Mouse (Mus musculus) heart, embryonic 15.5 days (tissue): ENCODE measurements around the gene Ppm1a. TPM values are rescaled to one million over a fixed set of nuclear protein-coding genes. Genes with fewer than 3 reads are reported as not detected.

Experiments
- ATAC-seq: fragments of 200-750 bp; cut with Nextera tagmentation; replicated peaks from 2 replicates; pipeline ENCODE4 v1.8.0; 2017; ENCODE audit warnings: low read depth, moderate TSS enrichment; ENCODE audit not compliant: insufficient number of reproducible peaks, insufficient read depth, low FRiP score
- H3K27ac ChIP-seq: fragments of 300-500 bp; sonication (generic); 2 replicates; pipeline ENCODE4 v1.5.1; 2015; ENCODE audit warnings: mild to moderate bottlenecking, inconsistent platforms
- H3K27me3 ChIP-seq: fragments of 300-500 bp; sonication (generic); 2 replicates; pipeline ENCODE4 v1.6.1; 2015; ENCODE audit warnings: inconsistent platforms
- H3K36me3 ChIP-seq: fragments of 300-500 bp; sonication (generic); 2 replicates; pipeline ENCODE4 v1.6.1; 2015; ENCODE audit warnings: mild to moderate bottlenecking, inconsistent platforms
- H3K4me1 ChIP-seq: fragments of 300-500 bp; sonication (generic); replicated peaks from 2 replicates; pipeline ENCODE4 v1.6.1; 2015; ENCODE audit warnings: inconsistent platforms
- H3K4me2 ChIP-seq: fragments of 300-500 bp; sonication (generic); 2 replicates; pipeline ENCODE4 v1.6.1; 2015; ENCODE audit warnings: inconsistent platforms, mild to moderate bottlenecking, moderate library complexity
- H3K4me3 ChIP-seq: fragments of 300-500 bp; sonication (generic); 2 replicates; pipeline ENCODE4 v1.5.1; 2015; ENCODE audit warnings: mild to moderate bottlenecking, inconsistent platforms
- H3K9ac ChIP-seq: fragments of 300-500 bp; sonication (generic); 2 replicates; pipeline ENCODE4 v1.6.1; 2015; ENCODE audit warnings: mild to moderate bottlenecking, inconsistent platforms
- H3K9me3 ChIP-seq: fragments of 300-500 bp; sonication (generic); replicated peaks from 2 replicates; pipeline ENCODE4 v1.6.1; 2016; ENCODE audit warnings: inconsistent platforms
- WGBS: fragments of 180-500 bp; shearing (Covaris S2); methylation state at CpG from one replicate; pipeline ENCODE4 v1.1.7; 2015; ENCODE audit warnings: mixed read lengths; 5-methylcytosine and 5-hydroxymethylcytosine counted together
- polyA plus RNA-seq: library from polyadenylated mRNA; unstranded; fragments of >200 nt; fragmentation: Nextera tagmentation; extraction: Ambion mirVana; gene quantifications from 2 replicates; pipeline ENCODE4 v1.2.1, GENCODE M21; 2015

Ppm1a gene
- polyA plus RNA-seq, 1 experiment from 2014 or later = 36.6 TPM

DNA sequence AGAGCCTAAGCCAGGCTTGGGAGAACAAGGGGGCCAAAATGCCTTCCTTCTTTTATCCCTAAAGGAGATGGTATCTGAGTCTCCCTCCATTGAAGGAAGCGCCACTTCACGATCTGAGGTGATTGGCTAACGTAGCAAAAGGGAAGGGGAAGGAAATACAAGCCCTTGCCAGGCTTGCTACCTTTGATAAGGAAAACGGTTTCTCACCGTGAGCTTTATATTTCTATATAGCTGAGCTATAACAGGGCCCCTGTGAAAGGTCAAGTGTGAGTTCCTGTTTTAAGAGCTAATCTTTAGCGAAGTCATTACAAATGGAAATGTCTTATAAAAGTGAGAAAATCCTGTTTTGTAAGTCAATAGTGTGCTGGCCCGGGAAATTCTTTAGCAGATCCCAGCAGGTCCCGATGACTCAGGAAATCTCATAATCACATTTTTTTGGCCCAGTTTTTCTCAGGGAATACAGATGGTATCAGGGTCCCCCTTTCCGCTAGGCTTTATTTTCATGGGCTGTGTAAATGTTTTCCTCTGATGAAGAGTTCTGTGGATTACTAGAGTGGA is 12.4 kb upstream of the Ppm1a start:
- Histone ChIP-seq H3K4me1 (no peaks in the 10 kb centered on the region; the same call in 1 of the 2 replicates), H3K9me3 (no peaks in the 10 kb centered on the region), H3K36me3 (no peaks in the 10 kb centered on the region), H3K27ac (no peak overlapping the region), H3K9ac (no peak overlapping the region), H3K27me3 (no peaks in the 10 kb centered on the region), H3K4me2 (no peak overlapping the region), H3K4me3 (no peak overlapping the region)
- no peak for ATAC-seq
- 39% methylated on average over 9 of the region's 9 CpGs for WGBS

DNA sequence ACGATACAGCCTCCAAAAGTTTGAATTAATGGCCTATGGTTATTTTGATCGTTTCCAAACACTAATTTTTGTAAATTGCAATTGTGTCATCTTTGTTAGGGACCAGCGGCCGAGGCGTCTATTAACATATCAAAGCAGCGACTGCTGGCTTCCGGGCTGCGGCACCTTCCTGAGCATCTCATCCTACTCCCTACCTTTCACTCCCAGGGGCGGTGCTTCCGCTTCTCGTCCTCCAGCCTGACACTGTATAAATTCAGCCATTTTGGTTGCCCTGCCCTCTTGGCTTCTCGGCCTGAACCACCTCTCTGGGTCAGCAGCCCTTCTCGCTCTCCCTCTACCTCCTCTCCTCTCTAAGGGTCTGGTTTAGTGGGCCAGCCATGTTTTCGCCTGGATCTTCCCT is 11.8 kb upstream of the Ppm1a start:
- no peaks in the 10 kb centered on the region for H3K36me3 ChIP-seq
- no peak overlapping the region for H3K4me3 ChIP-seq
- H3K9me3 ChIP-seq = no peaks in the 10 kb centered on the region
- no peak for ATAC-seq
- no peaks in the 10 kb centered on the region for H3K27me3 ChIP-seq
- WGBS = 54% methylated on average over 14 of the region's 14 CpGs
- no peak overlapping the region for H3K9ac ChIP-seq
- H3K4me1 ChIP-seq = peaks cover 1% of the 10 kb centered on the region
- H3K4me2 ChIP-seq = no peak overlapping the region
- no peak overlapping the region for H3K27ac ChIP-seq

DNA sequence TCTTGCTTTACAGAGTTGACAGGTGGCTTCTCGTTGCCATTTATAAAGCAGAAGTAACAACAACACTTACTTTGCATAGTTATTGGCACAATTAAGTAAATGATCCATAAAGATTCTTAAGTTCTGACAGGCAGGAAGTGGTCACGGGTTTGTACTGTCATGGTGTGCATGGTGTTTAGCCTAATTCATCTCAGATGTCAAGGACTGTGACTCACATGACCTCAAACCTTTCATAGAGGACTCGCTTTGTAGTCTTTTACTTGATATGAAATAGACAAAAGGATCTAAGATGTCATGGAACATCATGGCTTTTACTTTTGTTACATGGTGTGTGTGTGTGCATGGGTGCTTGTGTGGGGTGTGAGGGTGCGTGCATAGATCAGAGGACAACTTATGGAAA is 8.9 kb upstream of the Ppm1a start:
- no peak overlapping the region for H3K9ac ChIP-seq
- H3K4me1 ChIP-seq = peaks cover 8% of the 10 kb centered on the region
- H3K27ac ChIP-seq = no peak overlapping the region
- H3K9me3 ChIP-seq = no peaks in the 10 kb centered on the region
- H3K4me3 ChIP-seq = no peak overlapping the region
- ATAC-seq = no peak
- WGBS = 84% methylated on average over 4 of the region's 4 CpGs
- no peak overlapping the region for H3K4me2 ChIP-seq
- H3K36me3 ChIP-seq = no peaks in the 10 kb centered on the region
- no peaks in the 10 kb centered on the region for H3K27me3 ChIP-seq

DNA sequence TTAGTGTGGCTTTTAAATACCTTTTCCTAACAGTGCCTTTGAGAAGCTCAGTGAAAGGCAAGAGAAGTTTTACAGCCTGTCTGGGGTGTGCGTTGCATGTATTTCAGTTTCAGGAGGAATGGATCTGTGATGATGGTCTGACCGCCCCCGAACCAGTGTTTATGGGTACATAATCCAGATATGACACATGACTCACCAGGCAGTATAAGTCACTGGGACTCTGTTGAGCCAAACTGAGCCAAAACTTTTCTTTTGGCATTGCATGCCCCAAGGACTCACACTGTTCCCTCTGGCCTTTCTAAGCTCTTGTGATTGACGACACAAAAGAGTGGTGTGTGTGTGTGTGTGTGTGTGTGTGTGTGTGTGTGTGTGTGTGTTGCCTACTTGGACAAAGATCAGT is 8.4 kb upstream of the Ppm1a start:
- H3K27me3 ChIP-seq = no peaks in the 10 kb centered on the region
- 87% methylated on average over 4 of the region's 4 CpGs for WGBS
- H3K9me3 ChIP-seq = no peaks in the 10 kb centered on the region
- no peak overlapping the region for H3K9ac ChIP-seq
- H3K4me1 ChIP-seq = peaks cover 8% of the 10 kb centered on the region
- H3K27ac ChIP-seq = no peak overlapping the region
- no peak overlapping the region for H3K4me2 ChIP-seq
- no peak for ATAC-seq
- no peaks in the 10 kb centered on the region for H3K36me3 ChIP-seq
- no peak overlapping the region for H3K4me3 ChIP-seq

DNA sequence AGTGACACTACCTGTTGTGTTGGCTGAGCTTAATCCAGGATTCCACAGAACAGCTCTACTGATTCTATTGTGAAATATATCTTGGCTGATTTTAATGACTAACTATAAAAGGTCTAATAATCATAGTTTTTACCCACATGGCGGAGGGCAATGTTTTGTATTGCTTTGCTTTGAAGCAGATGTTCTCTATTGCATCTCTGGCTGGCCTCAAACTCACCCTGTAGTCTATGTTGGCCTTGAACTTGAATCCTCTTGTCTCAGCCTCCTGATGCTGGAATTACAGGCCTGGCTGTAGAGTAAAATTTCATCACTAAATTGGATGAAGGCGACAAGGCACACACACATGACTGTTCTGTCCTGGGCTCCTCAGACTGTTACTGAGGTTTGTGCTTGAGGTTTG is 7.8 kb upstream of the Ppm1a start:
- WGBS = 88% methylated on average over 2 of the region's 2 CpGs
- H3K36me3 ChIP-seq = no peaks in the 10 kb centered on the region
- H3K4me1 ChIP-seq = peaks cover 8% of the 10 kb centered on the region
- no peaks in the 10 kb centered on the region for H3K27me3 ChIP-seq
- H3K9me3 ChIP-seq = no peaks in the 10 kb centered on the region
- no peak for ATAC-seq
- H3K4me3 ChIP-seq = no peak overlapping the region
- H3K4me2 ChIP-seq = no peak overlapping the region
- H3K27ac ChIP-seq = no peak overlapping the region
- no peak overlapping the region for H3K9ac ChIP-seq

DNA sequence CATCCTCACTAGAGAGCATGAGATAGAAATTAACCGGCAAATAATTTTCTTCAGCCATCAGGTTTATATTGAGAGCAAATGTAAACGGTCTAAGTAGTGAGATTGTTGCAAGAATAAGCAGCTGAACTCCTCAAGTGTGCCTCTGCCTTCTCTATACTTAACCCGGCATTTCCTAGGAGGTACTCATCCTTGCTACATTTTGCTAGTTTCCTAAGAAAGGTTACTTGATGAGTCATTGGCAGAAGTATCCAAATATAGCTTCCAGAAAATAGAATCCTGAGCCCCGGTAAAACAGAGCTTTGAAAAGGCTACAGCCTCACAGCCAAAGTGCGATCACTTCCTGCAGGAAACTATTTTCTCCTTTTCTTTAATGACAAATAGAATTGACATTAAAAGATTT is 7.2 kb upstream of the Ppm1a start:
- Histone ChIP-seq H3K4me1 (peaks cover 8% of the 10 kb centered on the region), H3K27me3 (no peaks in the 10 kb centered on the region), H3K9ac (no peak overlapping the region), H3K27ac (no peak overlapping the region), H3K4me3 (no peak overlapping the region), H3K9me3 (no peaks in the 10 kb centered on the region), H3K4me2 (no peak overlapping the region), H3K36me3 (no peaks in the 10 kb centered on the region)
- no peak for ATAC-seq
- WGBS = 48% methylated on average over 5 of the region's 5 CpGs

DNA sequence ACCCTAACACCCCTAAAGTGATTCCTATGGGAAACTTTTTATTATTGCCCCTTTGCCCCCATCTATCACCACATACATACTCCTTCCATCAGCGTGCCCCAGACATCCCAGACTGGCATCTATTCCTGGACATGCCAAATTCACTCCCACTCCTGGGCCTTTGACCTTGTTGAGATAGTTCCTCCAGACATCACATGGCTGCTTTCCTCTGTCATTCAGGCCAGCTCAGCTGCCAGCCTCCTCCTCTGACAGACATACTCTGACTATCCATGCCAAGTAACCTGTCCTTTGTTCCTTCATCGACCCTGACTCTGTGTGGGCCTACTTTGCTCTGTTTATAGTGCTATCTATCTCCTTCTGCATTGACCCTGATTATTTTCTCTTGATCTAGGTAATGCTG is 6.6 kb upstream of the Ppm1a start:
- 34% methylated on average over 2 of the region's 2 CpGs for WGBS
- Histone ChIP-seq H3K27ac (peak overlapping the region; percentile 49), H3K4me3 (no peak overlapping the region), H3K9ac (no peak overlapping the region), H3K4me1 (peaks cover 8% of the 10 kb centered on the region), H3K27me3 (no peaks in the 10 kb centered on the region), H3K4me2 (no peak overlapping the region), H3K36me3 (no peaks in the 10 kb centered on the region), H3K9me3 (no peaks in the 10 kb centered on the region)
- 0 out of 2 replicates have a peak, but pooled peaks have one; percentile 39 for ATAC-seq

DNA sequence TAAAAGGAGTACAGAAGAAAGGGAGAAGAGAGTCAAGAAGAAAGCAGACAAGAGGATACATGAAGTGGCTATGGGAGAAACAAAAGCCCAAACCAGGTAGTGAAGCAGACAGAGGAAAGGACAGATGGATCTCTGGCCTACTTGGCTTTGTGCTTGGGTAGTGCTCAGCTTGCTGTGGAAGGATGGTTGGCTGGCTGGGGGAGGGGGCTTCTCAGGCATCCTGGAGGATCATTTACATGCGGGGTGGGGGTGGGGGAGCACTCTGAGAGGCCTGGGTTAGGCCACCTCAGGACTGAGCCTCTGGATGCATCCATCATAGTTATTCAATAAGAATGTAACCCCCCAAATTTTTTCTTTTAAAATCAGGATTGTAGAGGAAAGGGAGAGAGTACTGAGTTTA is 341 bp downstream of the Ppm1a start:
- H3K36me3 ChIP-seq = no peaks in the 10 kb centered on the region
- ATAC-seq = no peak
- H3K9me3 ChIP-seq = no peaks in the 10 kb centered on the region
- no peak overlapping the region for H3K4me3 ChIP-seq
- peaks cover 15% of the 10 kb centered on the region for H3K4me1 ChIP-seq
- H3K9ac ChIP-seq = no peak overlapping the region
- no peak overlapping the region for H3K27ac ChIP-seq
- no peak overlapping the region for H3K4me2 ChIP-seq
- no peaks in the 10 kb centered on the region for H3K27me3 ChIP-seq
- WGBS = 24% methylated on average over 1 of the region's 1 CpGs

DNA sequence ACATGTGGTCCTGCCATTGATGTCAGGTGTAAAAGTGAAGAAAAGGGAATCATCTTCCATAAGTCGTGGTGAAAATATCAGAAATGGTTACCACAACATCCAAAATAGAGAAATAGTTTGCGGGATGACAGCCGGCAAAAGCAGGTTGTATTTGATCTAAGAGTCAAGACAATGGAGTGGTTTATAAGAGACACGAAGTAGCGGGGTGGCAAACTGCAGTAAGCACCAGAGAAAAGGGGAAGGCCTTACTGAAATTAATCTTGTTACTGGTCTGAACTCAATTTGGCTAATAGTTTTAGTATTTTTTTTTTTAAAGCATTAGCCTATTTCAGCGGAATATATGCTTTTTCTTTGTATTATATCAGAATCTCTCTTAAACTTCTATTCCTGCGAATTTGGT is 2.7 kb downstream of the Ppm1a start:
- Histone ChIP-seq H3K27me3 (no peaks in the 10 kb centered on the region), H3K4me1 (peaks cover 28% of the 10 kb centered on the region), H3K9me3 (no peaks in the 10 kb centered on the region), H3K9ac (no peak overlapping the region), H3K4me2 (peak overlapping the region; percentile 80), H3K27ac (peak overlapping the region; percentile 99), H3K4me3 (peak overlapping the region; percentile 83), H3K36me3 (no peaks in the 10 kb centered on the region)
- whole genome bisulfite sequencing = 12% methylated on average over 7 of the region's 7 CpGs
- no peak for ATAC-seq

DNA sequence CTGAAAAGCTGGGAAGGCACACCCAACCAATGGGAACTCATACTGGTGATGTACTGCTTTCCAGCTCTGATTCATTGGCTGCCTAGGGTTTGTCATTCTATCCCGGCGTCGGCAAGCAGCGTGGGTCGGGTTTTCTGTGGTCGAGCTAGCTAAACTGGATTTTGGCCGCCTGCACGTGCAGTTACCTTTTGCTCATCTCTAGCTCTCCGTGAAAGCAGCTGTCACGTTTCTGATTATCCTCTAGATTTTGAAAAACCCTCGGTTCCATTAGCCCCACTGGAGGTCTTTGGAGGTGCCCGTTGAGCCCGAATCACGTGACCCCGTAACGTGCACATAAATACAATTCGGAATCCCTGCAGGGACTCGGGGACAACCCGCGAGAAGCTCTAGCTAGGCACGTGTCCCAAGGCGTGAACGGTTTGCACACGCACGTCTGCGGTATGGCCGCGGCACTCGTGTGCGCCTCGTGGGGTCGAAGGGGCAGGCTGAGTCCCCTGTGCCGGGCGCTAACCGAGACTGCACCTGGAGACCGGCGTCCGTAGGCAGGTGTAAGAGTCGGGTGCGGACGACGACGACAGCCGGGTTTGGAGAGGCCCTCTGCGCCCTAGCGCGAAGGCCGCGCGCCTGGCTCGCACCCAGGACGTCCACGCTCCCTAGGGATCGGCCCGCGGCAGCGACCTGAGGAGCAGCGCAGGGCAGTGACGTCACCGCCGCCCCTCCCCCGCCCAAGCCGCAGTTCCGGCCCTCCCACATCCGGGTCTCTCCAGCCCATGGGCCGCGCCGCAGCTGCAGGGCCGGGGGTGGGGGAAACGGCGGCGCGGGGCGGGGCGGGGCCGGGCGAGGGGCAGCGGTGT is 3.3 kb downstream of the Ppm1a start:
- H3K27me3 ChIP-seq = no peaks in the 10 kb centered on the region
- under 1% methylated on average over 74 of the region's 78 CpGs for WGBS
- H3K4me1 ChIP-seq = peaks cover 28% of the 10 kb centered on the region
- H3K27ac ChIP-seq = peak overlapping the region; percentile 99
- H3K4me3 ChIP-seq = peak overlapping the region; percentile 83
- H3K36me3 ChIP-seq = no peaks in the 10 kb centered on the region
- peak overlapping the region; percentile 100 for H3K9ac ChIP-seq
- ATAC-seq = peak; percentile 93
- peak overlapping the region; percentile 80 for H3K4me2 ChIP-seq
- no peaks in the 10 kb centered on the region for H3K9me3 ChIP-seq

DNA sequence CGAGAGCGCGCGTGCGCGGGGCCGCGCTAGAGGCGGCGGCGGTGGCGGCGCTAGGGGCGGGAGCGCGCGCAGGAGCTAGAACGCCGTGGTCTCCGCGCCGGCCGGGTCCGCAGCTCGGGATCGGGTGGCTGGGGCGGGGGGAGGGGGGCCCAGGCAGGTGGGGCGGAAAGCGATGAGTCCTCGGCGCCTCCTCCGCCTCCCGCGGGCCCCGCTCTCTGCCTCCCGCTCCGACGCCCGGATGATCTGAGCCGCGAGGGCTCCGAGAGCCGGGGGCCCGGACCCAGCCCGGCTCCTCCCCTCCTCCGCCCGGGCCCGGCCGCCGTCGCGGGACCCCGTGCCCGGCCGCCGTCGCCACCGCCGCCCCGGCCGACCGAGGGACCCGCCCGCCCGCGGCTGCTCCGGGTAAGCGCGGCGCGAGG is 4.0 kb downstream of the Ppm1a start:
- ATAC-seq = peak; percentile 64
- Histone ChIP-seq H3K9ac (peak overlapping the region; percentile 100), H3K4me1 (peaks cover 28% of the 10 kb centered on the region), H3K9me3 (no peaks in the 10 kb centered on the region), H3K27ac (peak overlapping the region; percentile 99), H3K36me3 (no peaks in the 10 kb centered on the region), H3K27me3 (no peaks in the 10 kb centered on the region), H3K4me3 (peak overlapping the region; percentile 83), H3K4me2 (peak overlapping the region; percentile 62)
- WGBS = 0% methylated on average over 31 of the region's 71 CpGs
